Mouse (Mus musculus): ENCODE data around the gene Hmgcl.

- TF ChIP-seq POLR2A (IDR thresholded peaks at IDR 0.05; ENCODE audit: control insufficient read depth, low read depth, low read length) (no peak), CTCF (IDR thresholded peaks at IDR 0.05; ENCODE audit: control insufficient read depth, insufficient read depth, insufficient replicate concordance, low read depth, low read length) (no peak)
These were observed 40.2 kb downstream of the Hmgcl start for GRCm38 (mm10) chr4:135986301-135986942.

Measured in testis, adult 2 months (tissue).